Mouse (Mus musculus) heart, postnatal 25 days (tissue): ENCODE data around the gene Olfr1123. TPM values are rescaled to one million over a fixed set of nuclear protein-coding genes. Genes with fewer than 3 reads are reported as not detected.
"Not testable (repeated sequence)": the region's sequence is repeated elsewhere in the genome, so short reads cannot be mapped to it uniquely, and the experiment has no call there.

Experiments used
- DNase-seq: peaks from one replicate; pipeline ENCODE4 v3.0.0; 2022; ENCODE audit warnings: low spot score
- intact Hi-C: fragments of 180-260 bp; cut with DNase I; formaldehyde crosslinking; loops from one replicate; pipeline ENCODE4 v1.15.1; 2025
- total RNA-seq, 2 experiments: library from RNA; stranded (reverse); gene quantifications; 2 replicates each; pipeline ENCODE4 v1.2.3; 2021

Gene Olfr1123
- total RNA-seq, result not detected

DNA sequence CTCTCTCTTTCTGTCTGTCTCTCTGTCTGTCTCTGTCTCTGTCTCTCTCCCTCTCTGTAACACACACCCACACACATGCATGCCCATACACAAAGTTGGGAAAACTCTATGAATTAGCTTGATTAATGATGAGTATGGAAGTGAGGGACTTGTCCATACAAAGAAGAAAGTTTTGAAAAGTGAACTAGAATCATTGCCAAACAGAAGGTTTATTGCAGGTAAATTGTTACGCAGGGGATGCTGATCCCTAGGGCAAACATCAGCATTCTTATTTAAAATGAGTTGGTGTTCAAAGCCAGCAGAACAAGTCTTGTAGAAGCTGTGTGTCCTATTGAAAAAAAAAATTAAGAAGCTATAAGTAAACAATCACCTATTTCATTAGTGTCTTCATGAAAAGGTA lies at the start of gene Olfr1123:
Olfr1123 (plus strand) TSS at position 301 of the 400 bp plus-strand sequence.
- DNase-seq, result no peak
- intact Hi-C loops, result no loop called here

DNA sequence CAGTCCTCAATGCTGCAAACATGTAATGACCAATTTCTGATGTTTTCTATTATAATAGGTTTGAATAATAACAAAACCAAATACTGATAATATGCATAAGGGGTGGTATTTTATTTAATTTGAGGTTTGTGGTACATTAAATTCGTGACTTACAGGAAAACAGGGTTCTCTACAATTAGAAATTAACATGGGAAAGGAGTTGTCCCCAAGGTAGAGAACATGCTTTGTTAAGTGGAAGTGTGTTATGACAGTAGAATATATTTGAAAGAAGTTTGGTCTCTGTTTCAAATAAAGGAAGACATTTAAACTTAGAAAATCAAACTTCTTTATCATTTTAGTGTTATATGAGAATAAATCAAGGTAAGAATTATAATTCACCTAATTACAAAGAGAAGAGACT lies 46.8 kb upstream of the Olfr1123 start, which contains the start of gene Olfr1121:
Olfr1121 (plus strand) TSS at position 301 of the 400 bp plus-strand sequence.
- intact Hi-C loops, result no loop called here
- DNase-seq, result no peak

DNA sequence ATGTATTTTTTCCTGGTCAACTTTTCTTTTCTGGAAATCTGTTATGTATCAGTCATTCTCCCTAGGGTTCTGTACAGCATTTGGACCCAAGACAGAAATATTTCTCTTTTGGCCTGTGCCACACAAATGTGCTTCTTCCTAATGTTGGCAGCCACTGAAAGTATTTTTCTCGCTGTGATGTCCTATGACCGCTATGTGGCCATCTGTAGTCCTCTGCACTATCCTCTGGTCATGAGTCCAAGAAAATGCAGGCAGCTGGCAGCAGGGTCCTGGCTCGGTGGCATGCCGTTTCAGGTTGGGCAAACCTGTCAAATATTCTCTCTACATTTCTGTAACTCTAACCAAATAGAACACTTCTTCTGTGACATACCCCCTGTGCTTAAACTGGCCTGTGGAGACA lies 44.7 kb upstream of the Olfr1123 start:
- intact Hi-C loops, result no loop called here
- no peak for DNase-seq

DNA sequence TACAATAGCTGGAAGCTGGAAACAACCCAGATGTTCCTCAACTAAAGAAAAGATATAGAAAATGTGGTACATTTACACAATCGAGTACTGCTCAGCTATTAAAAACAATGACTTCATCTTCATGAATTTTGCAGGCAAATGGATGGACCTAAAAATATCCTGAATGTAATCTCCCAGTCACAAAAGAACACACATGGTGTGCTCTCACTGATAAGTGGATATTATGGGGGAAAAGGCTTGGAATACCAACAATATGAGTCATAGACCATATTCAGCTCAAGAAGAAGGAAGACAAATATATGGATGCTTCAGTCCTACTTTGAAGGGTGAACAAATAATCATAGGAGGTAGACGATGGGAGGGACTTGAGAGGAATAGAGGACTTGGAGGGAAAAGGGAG lies 32.5 kb upstream of the Olfr1123 start:
- intact Hi-C loops, result no loop called here
- no peak for DNase-seq

DNA sequence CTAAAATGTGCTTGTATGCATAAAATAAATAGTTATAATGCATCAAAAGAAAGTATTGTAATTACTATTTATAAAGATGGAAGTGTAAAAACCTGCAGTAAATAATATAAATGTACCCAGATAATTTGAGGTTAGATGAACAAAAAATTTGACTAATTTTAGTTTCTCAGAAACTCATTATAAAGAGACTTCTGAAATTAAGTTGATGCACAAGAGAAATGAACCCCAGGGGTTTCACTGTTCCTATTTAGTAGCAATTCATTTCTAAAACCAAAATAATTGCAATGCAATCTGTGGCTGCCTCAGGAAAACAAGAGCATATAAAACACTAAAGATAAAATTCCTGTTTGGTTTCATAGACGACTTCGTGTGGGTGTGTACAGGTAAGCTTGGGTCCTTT lies 30.9 kb upstream of the Olfr1123 start, which contains the start of gene Olfr1122:
Olfr1122 (plus strand) TSS at position 301 of the 400 bp plus-strand sequence.
- intact Hi-C loops, result no loop called here
- no peak for DNase-seq

DNA sequence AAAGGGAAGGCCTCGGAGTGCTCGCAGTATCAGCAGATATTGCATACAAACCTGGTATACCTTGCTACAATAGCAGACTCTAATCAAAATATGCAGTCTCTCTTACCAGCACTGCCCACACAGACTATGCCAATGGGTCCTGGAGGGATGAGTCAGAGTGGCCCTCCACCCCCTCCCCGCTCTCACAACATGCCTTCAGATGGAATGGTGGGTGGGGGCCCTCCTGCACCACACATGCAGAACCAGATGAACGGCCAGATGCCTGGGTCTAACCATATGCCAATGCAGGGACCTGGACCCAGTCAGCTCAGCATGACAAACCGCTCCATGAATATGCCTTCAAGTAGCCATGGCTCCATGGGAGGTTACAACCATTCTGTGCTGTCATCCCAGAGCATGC lies 22.8 kb upstream of the Olfr1123 start:
- DNase-seq, intact Hi-C loops: not testable (repeated sequence)

DNA sequence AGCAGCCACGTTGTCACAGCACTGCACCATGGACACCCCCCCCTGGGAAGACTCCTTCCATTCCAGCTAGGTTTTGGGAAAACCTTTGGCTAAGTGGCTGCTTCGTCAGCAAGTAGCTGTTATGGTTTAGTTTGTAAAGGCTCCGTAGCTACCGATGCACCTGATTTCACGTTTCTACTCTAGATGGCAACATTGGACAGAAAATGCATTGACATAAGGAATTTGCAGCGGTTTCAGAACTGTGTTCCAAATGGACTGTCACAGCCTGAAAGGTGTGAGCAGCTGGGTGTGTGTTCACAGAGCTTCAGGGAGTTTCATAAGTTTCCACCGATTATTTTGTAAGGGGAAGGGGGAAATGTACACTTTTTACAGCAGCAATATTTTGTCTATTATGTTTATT lies 21.7 kb upstream of the Olfr1123 start:
- DNase-seq, result not testable (repeated sequence)

DNA sequence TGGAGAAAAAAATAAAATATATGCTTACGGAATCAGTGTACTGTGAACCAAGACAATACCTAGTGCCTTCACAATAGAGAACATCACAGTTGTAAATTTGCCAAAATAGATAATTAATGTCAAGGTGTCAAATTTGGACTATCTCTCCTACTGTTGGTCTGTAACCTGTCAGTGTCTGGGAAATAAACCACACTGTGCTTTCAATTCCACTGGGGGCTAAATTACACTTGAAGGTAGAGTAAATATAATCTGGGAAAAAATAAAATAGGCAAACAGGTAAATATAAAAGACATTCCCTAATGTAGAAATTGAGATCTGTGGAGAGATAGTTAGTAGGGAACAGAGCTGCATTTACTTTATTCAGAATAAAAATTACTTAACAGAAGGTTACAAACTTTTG lies 13.5 kb downstream of the Olfr1123 start, which contains the start of gene Olfr1124:
Olfr1124 (plus strand) TSS at position 301 of the 400 bp plus-strand sequence.
- DNase-seq, result no peak
- intact Hi-C loops, result no loop called here

More for the DNA sequence above, 21.7 kb upstream of the Olfr1123 start:
- intact Hi-C loops, result not testable (repeated sequence)

DNA sequence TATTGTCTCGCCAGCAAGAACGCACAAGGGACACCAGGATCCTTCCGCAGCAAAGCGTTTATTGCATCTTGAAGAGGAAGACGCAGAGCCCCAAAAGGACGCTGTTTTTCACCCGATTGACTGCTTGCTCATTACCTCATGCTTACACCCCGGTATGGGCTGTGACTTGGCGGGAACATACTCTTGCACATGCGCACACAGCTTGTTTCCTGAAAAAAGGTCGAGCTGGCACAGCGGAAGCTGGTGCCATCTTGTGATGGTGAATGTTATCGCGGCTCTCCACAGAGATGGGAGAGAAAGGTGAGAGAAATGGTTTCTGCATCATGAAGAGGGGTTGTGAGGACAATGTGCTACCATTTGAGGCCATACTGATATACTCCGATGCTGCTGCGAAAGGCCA lies 21.3 kb downstream of the Olfr1123 start:
- no peak for DNase-seq
- intact Hi-C loops, result no loop called here

DNA sequence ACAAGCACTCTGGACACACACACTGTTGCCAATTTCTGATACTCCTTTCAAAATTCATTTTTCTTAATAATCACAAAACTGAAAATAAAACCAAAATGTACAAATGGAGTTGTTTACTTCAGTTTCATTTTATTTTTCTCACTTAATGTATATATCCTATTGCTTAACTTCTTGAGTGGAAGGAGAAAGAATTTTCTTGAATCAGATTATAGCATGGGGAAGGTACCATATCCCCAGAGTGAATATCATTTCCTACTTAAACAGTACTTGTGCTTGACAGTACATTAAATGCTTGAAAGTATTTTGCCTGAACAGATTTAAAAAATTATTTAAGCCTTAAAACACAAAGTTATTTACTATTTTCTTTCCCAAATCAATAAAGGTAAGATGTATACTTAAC lies 37.2 kb downstream of the Olfr1123 start, which contains the start of gene Olfr1126:
Olfr1126 (plus strand) TSS at position 301 of the 400 bp plus-strand sequence.
- DNase-seq, result no peak
- intact Hi-C loops, result no loop called here

DNA sequence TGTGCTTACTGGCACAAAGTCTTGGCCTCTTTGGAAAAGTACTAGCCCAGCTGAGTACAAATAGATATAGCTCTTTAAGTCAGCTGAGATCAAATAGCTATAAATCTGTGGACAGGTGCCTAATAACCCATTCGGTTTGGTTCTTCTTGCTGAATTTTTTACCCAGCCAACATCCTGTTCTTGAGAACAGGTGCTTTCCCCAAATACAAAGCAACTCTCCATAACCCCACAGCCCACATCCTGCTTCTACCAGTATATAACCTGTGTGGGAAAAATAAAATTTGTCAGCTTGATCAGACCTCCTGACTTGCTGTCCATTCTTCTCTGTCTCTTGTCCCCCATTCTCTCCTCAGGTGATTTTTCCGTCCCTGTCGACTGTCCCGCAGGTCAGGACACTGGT lies 45.3 kb downstream of the Olfr1123 start:
- DNase-seq, result no peak
- intact Hi-C loops, result no loop called here

Other genes starting within 250 kb of the Olfr1123 start
- gene Olfr1112, start 228.8 kb upstream of the Olfr1123 start, total RNA-seq, result not detected
- not detected for gene Olfr1113, start 207.7 kb upstream of the Olfr1123 start, total RNA-seq
- not detected for gene Olfr1115, start 168.6 kb upstream of the Olfr1123 start, total RNA-seq
- gene Olfr1116, start 149.1 kb upstream of the Olfr1123 start, total RNA-seq, result not detected
- not detected for gene Olfr1118, start 109.1 kb upstream of the Olfr1123 start, total RNA-seq
- not detected for gene Olfr1120, start 61.8 kb upstream of the Olfr1123 start, total RNA-seq
- not detected for gene Olfr1121, start 46.7 kb upstream of the Olfr1123 start, total RNA-seq
- under 1 TPM in 1 of 2 experiments, not detected in 1; 0.05 TPM for gene Olfr1122, start 30.8 kb upstream of the Olfr1123 start, total RNA-seq
- gene Olfr1124, start 13.6 kb downstream of the Olfr1123 start, total RNA-seq, result not detected
- not detected for gene Olfr1126, start 37.3 kb downstream of the Olfr1123 start, total RNA-seq
- gene Pramel7, start 80.5 kb downstream of the Olfr1123 start, total RNA-seq, result not detected
- not detected for gene Pramel6, start 89.9 kb downstream of the Olfr1123 start, total RNA-seq
- gene Olfr153, start 115.2 kb downstream of the Olfr1123 start, total RNA-seq, result not detected
- not detected for gene Olfr1128, start 128.9 kb downstream of the Olfr1123 start, total RNA-seq
- not detected for gene Olfr1129, start 157.3 kb downstream of the Olfr1123 start, total RNA-seq
- gene Olfr1130, start 189.6 kb downstream of the Olfr1123 start, total RNA-seq, result not detected
- not detected for gene Olfr1131, start 210.5 kb downstream of the Olfr1123 start, total RNA-seq
- not detected for gene Olfr1132, start 220.9 kb downstream of the Olfr1123 start, total RNA-seq
- gene Olfr1133, start 230.7 kb downstream of the Olfr1123 start, total RNA-seq, result not detected
- not detected for gene Olfr1134, start 241.8 kb downstream of the Olfr1123 start, total RNA-seq